Mouse (Mus musculus) lung, postnatal 10 days (tissue): ENCODE measurements around the gene Omp.

Source experiments
- DNase-seq: peaks from one replicate; pipeline ENCODE4 v3.0.0; 2021

The Omp gene

DNA sequence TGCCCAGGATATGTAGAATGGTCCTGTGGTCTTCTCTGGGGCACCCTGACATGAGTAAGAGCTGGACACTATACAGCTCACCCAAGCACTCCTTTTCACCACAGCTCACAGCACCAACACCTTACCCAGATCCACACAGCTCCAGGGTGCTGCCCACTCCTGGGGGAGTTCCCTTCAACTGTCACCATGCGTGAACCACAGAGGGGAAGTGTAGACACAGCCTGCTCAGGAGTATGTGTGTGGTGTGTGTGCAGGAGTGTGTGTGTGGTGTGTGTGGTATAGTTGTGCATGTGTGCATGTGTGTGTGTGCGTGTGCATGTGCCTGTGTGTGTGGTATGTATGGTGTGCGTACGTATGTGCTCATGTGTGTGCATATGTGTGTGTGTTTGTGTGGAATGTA, 49.5 kb downstream of the Omp start:
- no peak for DNase-seq
